Mouse (Mus musculus): ENCODE results near the gene Socs5.

The Socs5 gene

DNA sequence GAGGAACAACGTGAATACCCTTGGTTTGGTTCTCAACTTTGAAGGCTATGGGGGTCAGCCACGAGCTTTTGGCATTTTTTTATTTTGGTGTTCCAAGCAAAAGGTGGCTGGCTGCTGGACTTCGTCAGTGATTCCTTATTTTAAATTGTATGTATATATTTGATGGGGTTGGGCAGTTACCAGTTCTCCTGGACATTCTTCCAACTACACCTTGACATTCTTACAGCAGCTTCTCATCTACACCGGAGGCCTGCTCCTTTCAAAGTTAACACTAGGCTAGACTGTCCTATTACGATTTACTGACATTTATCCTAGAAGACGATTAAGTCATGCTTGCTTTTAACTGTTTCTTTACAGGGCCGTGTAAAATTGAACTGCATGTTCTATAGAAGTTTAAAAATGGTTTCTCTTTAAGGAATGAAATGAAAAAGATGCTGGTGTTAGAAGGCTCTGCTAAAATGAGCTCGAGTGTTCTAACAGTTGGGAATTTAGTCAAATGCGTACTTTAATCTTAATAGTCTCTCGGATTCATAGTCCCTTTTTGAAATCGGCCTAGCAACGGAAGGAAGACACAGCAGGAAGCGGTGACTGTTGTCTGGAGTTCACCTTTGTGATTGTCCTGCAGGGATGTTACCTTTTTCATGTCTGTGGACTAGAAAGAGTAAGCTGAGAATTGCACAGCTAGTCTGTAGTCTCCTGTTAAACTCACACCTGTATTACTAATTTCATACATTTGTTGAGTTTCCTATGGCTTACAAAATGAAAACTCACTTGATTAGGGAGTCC, 1.2 kb downstream of the Socs5 start:
- no peak for ATAC-seq (ENCODE audit: low TSS enrichment)

DNA sequence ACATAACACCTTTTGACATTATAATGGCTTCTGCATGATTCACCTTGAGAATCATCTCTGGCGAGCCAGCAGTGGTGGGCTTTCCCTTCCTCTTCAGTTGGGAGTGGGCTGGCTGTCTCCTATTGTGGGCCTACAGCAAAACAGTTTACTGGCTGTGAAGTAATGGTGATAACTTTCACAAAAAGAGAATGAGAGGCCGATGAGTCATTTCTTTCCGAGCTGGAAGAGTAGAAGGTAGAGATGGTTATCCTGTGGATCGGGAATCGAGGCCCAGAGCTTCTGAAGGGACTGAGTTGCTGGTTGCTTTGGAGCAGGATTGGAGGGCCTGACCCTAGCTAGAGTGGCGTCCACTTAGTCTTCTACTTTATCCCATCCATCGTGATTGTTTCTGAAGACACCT, 2.0 kb downstream of the Socs5 start:
- no peak for ATAC-seq (ENCODE audit: low TSS enrichment)

DNA sequence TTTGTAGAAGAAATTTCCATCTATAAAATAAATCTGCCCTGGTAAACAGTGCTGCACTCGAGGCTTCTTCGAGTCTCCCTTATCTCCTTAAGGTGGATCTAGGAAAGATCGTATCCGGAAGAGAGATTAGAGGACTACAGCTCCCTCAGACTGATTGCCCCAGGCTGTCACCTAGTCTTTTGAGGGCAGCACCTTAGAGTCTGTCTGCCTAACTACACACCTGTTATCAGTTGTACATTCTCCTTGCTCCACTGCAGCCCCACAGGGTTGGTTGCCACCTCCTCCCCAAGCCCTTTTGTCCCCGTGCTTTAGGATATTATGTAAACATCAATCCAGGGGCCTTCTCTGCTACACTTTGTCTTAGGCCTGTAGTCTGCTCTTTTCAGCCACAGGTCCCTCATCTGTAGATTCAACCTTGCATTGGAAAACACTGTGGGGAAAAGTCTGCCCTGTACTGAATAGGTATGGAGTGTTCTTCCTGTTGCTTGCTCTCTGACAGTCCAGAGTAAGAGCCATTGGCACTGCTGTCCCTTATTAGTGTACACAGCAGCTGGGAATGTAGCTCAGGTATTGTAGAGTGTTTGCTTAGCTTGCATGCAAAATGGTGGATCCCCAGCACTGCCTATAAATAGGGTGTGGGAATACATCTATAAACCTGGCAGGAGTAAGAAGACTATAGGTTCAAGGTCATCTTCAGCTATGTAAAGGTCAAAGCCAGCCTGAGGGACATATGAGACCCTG, 5.5 kb downstream of the Socs5 start:
- ATAC-seq (ENCODE audit: low TSS enrichment): no peak

DNA sequence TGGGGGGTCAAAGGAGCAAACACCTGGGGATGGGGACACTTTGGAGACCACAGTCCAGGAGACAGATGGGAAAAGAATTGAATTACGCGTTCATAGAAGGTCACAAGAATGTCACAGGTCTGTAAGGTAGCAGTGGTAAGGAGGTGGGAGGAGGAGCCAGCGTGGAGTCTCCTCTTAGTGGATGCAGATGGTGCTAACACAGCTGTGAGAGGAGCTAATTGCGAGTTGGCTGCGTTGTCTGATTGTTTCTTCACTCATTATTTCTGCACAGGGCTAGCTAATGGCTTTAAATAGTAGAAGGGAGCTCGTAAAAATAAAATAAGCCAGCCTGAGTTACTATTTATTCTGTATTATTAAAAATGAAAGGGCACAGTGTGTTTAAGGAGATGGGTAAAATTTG, 8.1 kb downstream of the Socs5 start:
- no peak for ATAC-seq (ENCODE audit: low TSS enrichment)

DNA sequence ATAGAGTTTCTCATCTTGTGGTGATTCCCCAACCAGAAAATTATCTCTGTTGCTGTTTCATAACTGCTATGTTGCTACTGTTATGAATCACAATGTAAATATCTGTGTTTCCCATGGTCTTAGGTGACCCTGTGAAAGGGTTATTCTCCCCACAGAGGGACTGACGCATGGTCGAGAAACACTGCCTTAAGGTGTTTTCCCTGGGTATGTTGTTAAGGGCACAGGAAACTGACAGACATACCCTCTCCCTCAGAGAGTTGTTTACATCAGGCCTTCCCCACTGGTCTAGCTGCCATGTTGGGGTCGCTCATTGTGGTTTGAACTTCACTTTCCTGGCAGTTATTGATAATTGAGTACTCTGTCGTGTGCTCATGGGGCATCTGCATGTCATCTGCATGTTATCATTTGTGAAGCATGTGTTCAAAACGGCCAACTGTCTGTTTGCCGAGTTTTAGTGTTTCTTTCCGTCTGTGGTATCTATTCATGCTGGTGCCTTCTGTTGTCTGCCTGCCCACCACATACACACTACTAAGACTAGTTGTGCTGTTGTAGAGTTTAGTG, 11.6 kb downstream of the Socs5 start:
- no peak for ATAC-seq (ENCODE audit: low TSS enrichment)

DNA sequence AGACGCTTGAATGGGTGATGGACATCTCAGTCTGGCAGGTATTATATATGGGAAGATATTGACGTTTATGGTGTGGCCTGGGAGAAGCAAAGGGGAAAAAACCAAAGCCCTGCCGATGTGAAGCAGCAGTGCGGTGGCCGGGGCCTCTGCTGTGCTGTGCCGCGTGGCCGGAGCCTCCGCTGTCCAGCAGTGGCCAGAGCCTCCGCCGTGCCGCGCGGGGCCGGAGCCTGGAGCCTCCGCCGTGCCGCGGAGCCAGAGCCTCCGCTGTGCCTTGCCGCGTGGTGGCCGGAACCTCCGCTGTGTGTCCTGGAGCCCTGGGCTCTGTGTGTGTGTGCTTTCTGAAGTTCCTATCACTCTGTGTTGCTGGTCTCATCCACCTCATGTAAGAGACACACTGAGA, 17.9 kb downstream of the Socs5 start:
- ATAC-seq (ENCODE audit: low TSS enrichment): no peak

DNA sequence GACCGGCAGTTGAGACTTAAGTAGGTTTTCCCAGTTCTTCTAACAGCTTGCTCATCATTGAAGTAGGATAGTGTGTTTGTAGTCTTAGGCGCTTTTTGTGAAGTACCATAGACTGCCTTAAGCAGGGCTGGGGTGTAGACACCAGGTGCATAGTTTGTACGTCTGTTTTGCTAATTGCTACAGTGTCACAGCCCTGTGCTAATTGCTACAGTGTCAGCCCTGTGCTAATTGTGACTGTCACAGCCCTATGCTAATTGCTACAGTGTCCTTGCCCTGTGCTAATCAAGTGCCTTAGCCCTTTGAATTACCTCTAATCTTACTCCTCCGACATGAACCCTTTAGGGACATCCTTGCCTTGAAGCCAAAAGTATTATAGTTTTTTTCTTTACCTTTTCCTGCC, 24.8 kb downstream of the Socs5 start:
- no peak for ATAC-seq (ENCODE audit: low TSS enrichment)

DNA sequence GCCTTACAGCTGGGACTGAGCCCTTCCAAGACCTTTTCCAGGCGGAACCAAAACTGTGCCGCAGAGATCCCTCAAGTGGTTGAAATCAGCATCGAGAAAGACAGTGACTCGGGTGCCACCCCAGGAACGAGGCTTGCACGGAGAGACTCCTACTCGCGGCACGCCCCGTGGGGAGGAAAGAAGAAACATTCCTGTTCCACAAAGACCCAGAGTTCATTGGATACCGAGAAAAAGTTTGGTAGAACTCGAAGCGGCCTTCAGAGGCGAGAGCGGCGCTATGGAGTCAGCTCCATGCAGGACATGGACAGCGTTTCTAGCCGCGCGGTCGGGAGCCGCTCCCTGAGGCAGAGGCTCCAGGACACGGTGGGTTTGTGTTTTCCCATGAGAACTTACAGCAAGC, 26.3 kb downstream of the Socs5 start:
- ATAC-seq (ENCODE audit: low TSS enrichment): no peak

DNA sequence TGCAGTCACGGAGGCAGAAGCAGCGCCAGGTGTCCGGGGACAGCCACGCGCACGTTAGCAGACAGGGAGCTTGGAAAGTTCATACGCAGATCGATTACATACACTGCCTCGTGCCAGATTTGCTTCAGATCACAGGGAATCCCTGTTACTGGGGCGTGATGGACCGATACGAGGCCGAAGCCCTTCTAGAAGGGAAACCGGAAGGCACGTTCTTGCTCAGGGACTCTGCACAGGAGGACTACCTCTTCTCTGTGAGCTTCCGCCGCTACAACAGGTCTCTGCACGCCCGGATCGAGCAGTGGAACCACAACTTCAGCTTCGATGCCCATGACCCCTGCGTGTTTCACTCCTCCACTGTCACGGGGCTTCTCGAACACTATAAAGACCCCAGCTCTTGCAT, 27.2 kb downstream of the Socs5 start:
- no peak for ATAC-seq (ENCODE audit: low TSS enrichment)

DNA sequence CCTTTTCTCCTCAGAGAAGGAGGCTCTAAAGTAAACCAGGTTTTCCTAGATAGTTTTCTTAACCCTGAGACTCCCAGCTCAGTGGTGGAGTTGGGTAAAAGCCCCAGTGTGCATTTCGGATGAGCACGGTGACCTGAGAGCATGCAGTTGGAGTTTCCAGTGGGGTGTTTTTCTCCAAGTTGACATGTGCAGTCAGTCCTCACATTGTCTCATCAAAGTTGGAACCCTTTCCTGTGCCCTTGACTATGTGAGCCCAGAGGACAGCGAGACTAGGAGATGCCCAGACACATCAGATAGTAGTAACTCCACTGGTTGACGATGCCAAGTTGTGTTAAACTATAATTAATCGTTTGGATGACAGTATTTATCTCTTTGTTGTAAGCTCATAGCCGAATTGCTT, 28.3 kb downstream of the Socs5 start:
- no peak for ATAC-seq (ENCODE audit: low TSS enrichment)

DNA sequence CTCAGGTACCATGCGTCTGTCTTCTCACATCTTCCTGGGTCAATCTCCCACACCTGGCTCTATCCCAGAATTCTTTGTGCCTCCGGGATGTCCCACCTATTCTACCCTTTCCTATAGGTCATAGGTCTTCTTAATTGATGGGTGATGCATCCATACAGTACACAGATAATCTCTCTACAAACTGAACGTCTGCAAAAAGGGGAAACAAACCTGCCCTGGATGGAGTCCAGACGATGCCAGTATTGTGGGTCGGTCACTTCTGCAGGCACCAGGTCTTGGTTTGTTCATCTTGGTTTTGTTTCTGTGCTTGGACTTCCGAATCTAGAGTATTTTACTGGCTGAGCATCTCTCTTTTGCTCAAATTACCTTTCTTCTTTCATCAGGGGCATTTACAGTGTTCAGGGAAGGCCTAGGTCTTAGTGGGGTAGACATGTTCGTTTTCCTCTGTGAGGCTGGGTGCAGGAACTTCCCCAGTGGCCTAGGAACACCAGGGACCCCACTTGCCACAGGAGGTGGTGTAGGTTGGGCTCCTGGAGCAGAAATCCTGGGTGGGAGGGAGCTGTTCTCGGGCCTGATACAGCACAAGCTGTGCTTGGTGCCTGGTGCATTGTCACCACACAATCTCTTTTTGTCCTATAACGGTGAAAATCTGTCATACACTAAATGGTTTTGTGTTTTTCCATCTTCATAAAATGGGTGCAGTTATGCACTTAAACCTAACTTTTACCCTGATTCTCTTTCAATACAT, 33.9 kb downstream of the Socs5 start:
- ATAC-seq (ENCODE audit: low TSS enrichment): no peak

DNA sequence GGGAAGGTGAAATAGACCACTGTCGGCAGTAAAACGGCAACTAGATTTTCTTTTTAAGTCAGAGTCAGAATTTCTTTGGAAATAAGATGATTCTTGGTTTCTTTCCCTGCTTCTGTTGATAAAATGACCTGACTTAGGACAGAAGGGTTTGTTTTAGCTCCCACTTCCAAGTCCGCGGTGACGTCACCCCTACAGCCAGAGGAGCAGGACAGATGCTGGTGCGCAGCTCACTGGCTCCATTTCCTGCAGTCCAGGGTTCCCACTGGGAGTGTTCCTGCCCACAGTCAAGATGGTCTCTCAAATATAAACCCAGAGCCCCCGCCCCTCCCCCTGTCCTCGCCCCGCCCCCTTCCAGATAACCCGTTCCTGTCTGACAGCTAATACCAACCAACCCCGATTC, 34.8 kb downstream of the Socs5 start:
- ATAC-seq (ENCODE audit: low TSS enrichment): no peak

DNA sequence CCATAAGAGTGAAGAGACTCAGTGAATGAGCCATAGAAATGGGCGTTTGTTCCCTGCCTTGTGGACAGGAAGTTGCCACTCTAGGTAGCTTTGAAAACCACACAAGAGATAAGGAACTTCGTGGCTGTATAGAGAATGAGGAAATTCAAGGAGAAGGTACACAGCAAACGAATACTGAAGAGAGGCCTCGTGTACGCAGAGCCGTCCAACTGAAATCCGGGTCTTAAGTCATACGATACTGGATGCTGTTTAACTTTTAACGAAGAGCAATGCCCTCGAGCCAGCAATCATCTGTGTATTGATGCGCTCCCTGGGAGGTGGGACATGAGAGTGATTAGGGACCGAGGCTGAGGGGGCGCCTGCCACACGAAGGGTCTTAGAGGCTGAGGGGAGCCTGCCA, 35.7 kb downstream of the Socs5 start:
- no peak for ATAC-seq (ENCODE audit: low TSS enrichment)

DNA sequence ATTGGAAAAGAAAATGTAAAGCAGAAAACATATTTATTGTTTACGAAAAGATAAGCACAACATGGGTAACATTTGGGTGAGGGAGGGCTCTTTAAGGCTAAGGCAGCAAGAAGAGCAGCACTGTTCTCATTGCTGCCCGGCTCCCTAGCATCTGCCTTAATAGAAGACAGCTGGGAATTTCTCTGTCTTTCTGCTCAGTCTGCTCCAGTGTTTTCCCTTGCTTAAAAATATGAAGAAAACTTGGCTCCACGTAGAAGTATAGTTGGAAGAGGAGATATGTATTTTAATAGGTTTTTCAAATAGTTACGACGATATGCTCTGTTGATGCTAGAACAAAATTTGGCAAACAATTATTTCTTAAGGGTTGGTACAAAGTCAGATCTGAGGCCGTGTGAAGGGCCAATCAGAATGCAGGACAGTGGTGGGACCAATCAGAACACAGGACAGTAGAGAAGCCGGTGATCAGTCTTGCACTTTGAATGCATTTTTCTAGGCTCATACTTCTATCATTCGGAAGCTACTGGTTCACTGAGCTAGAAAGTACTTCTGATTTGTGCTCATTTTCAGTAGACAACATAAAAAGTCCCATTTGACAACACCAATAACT, 39.0 kb downstream of the Socs5 start:
- no peak for ATAC-seq (ENCODE audit: low TSS enrichment)

DNA sequence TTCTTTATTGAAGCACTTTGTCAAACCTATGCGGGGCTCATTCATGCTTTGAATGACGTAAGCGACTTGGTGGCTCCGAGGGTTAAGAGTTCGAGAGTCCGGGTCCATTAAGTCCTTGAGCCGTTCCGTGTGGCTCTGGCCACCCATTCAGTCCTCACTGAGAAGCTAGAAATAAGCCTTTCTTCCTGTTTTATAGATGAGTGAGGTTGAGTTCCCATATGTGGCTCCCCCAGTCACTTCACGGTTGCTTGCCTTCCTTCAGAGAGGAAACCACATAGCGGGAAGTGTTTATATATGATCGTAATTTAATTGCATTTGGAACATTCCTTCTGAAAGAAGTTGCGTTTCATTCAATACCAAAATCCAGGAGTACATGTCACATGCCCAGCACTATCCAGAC, 42.3 kb downstream of the Socs5 start:
- ATAC-seq (ENCODE audit: low TSS enrichment): no peak

DNA sequence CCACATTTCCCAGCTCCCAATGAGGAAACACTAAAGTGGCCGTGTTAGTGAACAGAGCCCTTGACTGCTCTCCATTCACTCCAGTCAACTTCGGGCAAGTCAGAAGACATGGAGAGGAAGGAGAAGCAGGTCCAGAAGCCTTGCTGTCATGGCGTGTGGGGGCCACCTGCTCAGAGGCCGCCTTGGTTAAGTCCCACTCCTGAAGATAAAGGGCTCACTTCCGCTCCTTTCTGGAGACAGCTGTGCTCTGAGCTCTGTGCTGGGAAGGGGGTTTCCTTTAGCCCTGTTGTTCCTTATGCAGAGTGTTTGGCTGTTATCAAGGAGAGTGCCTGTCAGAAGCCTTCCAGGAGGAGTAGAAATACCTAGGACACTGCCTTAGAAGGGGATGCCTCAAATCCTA, 45.5 kb downstream of the Socs5 start:
- no peak for ATAC-seq (ENCODE audit: low TSS enrichment)

DNA sequence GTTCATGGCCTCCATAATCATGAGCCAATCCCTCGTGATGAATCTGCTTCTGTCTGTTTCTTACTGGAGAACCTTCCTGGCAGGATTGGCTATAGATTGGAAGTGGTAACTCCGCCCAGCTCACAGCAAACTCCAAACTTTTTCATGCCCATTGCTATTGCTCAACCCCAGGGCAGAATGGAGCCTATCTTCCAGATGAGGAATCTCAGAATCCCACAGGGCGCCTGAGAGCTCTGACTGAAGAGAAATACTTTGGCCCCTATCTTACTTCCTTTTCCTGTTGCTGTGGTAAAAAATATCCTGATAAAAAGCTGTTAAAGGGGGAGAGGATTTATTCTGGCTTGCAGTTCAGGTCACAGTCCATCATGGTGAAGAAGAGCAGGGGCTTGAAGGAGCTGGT, 48.2 kb downstream of the Socs5 start:
- ATAC-seq (ENCODE audit: low TSS enrichment): no peak

DNA sequence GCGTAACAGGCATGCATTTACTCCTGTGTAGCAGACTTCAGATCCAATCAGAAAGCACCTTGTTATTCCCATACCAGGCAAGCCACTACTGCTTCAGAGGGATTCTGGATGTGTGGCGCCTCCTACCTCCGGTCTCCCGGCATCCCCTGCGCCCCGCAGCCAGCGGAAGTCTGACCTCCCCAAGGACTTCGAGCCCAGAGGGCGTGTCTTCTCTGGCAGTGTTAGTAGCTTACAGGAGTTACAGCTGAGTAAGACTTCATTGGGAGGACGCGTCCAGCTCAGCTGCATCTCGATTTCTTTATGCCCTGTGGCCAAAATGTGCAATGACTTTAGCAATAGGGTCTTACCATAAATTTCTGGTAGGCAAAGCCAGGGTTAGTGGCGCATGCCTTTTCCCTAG, 50.3 kb downstream of the Socs5 start:
- no peak for ATAC-seq (ENCODE audit: low TSS enrichment)

DNA sequence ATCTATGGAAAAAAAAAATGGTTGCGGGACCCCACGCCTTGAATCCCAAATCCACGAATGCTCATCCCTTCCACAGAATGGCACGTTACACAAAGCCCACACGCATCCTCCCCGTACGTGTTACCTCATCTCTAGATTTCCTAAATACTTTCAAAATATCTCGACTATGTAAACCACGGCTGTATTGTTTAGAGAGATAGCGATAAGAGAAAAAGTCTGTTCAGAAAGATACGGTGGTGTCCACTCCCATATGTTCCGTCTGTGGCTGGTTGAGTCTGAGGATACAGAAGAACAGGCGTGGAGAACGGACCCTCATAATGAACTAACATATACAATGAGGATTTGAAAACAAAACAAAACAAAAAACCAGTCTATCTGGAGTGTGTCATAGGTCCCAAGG, 51.1 kb downstream of the Socs5 start:
- no peak for ATAC-seq (ENCODE audit: low TSS enrichment)

DNA sequence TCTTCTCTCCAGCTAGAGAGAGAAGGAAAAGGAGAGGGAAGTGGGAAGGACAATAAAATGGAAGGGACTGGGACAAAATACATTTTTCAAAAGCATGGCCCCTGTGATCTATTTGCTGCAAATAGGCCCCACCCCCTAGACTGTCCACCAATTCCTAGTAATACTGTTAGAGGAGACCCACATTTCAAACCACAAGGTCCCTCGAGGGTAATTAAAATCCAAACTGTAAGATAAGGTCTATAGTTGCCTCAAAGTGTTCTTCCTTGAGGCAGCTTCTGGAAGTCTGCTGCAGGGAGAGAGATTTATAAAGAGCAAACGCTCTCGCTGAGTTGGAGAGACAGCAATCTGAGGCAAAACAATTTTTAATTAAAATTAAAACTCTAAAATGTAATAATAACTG, 52.8 kb downstream of the Socs5 start:
- ATAC-seq (ENCODE audit: low TSS enrichment): no peak

DNA sequence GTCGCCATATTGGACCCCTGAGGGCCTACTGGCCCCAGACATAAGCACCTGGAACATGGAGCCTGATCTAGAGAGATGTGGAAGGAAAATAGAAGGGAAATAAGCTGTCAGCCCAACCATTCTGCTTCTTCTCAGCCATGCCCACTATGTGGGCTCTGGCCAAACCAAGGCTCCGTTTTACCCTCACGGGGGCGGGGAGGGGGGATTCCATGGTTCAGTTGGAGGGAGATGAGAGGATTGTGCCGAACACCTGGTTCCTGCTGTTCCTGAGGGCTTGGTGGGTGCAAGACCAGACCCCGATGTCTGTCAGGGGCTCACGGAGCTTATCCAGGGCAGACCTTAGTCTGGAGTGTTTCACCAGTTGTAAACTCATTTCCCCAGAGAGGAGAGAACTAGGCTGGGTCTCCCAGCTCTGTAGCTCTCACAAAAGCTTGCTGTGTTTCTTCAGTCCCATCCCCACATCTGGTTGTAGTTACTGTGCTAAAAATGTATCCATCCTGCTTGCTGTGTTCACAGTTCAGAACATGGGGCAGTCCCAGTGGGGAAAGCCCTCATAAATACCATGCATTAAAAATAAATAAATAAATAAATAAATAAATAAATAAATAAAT, 56.9 kb downstream of the Socs5 start:
- no peak for ATAC-seq (ENCODE audit: low TSS enrichment)

DNA sequence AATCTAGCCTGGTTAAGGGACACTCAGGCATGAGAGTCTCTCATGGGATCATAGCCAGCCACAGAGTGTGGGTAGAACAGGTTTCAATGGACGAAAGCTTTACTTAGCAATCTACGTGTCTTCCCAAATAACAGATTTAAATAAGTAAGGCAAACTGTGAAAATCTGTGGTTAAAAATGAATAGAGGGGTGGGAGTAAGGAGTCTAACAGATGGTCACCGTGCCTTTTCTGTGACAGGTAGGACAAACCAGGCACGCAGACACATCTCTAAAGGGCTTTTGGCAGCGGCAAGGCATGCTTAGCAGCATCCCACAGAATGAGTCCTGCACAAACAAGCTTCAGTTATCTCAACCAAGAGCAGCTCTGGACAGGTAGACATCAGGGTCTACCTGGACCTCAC, 59.9 kb downstream of the Socs5 start:
- peak; percentile 53 for ATAC-seq (ENCODE audit: low TSS enrichment)

All from frontal cortex, adult (tissue).